Mouse (Mus musculus) layer of hippocampus, adult 9-10 months (tissue): Measurements from ENCODE around the gene Cyp19a1.

Experiments
- DNase-seq: peaks from one replicate; pipeline ENCODE4 v3.0.0; 2022; ENCODE audit warnings: low spot score

Cyp19a1 gene

DNA sequence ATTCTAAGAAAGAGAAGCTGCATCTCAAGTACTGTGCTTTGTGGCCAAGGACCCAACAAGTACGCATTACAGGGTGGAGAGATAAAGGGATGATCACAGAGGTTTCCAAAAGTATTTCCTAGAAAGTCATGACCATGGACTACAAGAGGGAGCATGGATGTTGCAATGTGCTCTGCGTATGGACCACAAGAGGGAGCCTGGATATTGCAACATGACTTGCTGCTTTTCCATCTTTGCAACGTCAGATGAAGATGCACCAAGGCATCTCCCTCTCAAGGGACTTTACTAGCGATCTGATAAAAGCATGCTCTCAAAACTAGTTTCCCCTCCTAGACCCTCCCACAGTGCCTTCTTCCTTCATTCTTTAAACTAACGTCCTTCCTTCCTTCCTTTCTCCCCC is 98.4 kb downstream of the Cyp19a1 start:
- peak; percentile 20 for DNase-seq

DNA sequence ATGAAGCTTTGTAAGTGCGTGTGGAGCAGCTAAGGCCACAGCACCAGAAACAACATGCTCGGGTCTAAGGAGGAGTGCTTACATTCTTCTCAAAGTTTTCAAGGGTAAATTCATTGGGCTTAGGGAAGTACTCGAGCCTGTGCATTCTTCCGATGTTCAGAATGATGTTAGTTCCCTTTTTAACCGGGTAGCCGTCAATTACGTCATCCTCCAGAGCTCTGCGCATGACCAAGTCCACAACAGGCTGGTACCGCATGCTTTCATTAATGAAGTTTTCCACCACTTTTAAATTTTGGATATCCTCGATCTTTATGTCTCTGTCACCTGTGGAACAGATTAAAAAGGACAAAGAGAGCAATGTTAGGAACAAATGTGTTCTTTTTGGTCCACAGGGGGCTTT is 99.5 kb downstream of the Cyp19a1 start:
- DNase-seq: no peak

- DNase-seq: no peak
These were observed 104.8 kb downstream of the Cyp19a1 start for GRCm38 (mm10) chr9:54163117-54163516.

DNA sequence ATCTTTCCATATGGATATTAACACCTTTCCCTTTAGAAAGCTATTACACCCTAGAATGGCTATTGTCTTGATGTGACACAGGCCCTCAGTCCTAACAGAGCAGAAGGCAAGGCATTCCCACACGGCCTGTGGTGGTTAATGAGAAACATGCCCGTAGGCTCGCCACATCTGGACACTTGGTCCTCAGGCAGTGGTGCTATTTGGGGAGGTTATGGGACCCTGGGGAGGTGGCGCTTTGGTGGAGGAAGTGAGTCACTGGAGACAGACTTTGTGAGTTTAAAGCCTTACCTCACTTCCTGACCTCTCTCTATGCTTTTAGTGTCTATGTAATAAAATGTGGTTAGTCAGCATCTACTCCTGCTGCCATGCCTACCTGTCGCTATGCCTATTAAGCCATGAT is 114.2 kb downstream of the Cyp19a1 start:
- no peak for DNase-seq

DNA sequence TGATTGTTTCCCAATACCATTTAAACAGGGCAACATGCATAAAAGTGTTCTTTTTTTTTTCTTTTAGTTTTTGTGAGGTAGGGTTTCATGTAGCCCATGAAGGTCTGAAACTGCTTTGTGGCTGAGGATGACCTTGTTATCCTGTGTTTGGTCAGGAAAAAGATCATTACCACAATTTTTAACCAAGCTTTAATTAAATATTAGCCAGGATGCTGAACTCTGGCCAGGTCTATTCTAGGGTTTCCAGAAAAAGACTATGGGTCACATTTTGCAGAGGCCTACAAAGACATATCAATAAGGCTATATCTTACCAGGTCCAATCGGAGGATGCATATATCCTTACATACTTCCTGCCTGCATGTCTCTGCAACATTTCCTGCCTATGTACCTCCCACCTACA is 128.7 kb downstream of the Cyp19a1 start:
- DNase-seq: no peak
